ENCODE assay signal across 13 mouse cellular contexts in genomic region chr1:51622986-51623385, GRCm38 (mm10).
"Had no signal": no experiment of that assay in that cellular context is flagged by ENCODE, and none has a peak within 500 bp of the region (broad histone marks: within the 10 kb centered on the region; RNA-seq: fewer than 3 reads in every experiment).

No protein-coding gene starts in this region.

- H3K4me1 ChIP-seq: liver, embryonic 12.5 days had no signal

- DNase-seq: kidney, postnatal 25 days; lung, embryonic 14.5 days; lung, postnatal 10 days; lung, postnatal 4 days; right cerebral cortex, adult 18-20 months; thymus, postnatal 4 days had no signal

- ATAC-seq: liver, embryonic 12.5 days had no signal

- H3K27ac ChIP-seq: left cerebral cortex, adult 2 months; limb, embryonic 15.5 days; liver, embryonic 12.5 days; neural tube, embryonic 15.5 days; stomach, postnatal 0 days had no signal

- H3K9ac ChIP-seq: limb, embryonic 15.5 days; liver, embryonic 12.5 days; lung, embryonic 14.5 days; midbrain, embryonic 12.5 days; neural tube, embryonic 15.5 days had no signal

- H3K4me2 ChIP-seq: limb, embryonic 15.5 days; liver, embryonic 12.5 days; lung, embryonic 14.5 days; midbrain, embryonic 12.5 days; neural tube, embryonic 15.5 days had no signal

- H3K9me3 ChIP-seq: limb, embryonic 15.5 days; liver, embryonic 12.5 days; midbrain, embryonic 12.5 days; neural tube, embryonic 15.5 days had no signal

- H3K36me3 ChIP-seq: limb, embryonic 15.5 days; liver, embryonic 12.5 days; midbrain, embryonic 12.5 days; neural tube, embryonic 15.5 days had no signal

- H3K4me3 ChIP-seq: left cerebral cortex, adult 2 months; limb, embryonic 15.5 days; liver, embryonic 12.5 days; midbrain, embryonic 12.5 days; myocyte; neural tube, embryonic 15.5 days had no signal

- H3K27me3 ChIP-seq: limb, embryonic 15.5 days; liver, embryonic 12.5 days; neural tube, embryonic 15.5 days had no signal
